Mouse (Mus musculus) regulatory T cell (primary cell): ENCODE measurements at regions not wholly inside any gene's neighbourhood (a gene's known extent, or its start where the extent isn't known, plus 50 kb on each side); places are given as distances from the start of the nearest gene placed in this dataset.
"Not testable (repeated sequence)": the region's sequence is repeated elsewhere in the genome, so short reads cannot be mapped to it uniquely, and the experiment has no call there.

Experiments
- in situ Hi-C: fragments of 300-600 bp; cut with MboI, MseI; formaldehyde crosslinking; loops from one replicate; pipeline ENCODE4 v1.15.1; 2025; ENCODE audit warnings: high pct_unique_total_duplicates

DNA sequence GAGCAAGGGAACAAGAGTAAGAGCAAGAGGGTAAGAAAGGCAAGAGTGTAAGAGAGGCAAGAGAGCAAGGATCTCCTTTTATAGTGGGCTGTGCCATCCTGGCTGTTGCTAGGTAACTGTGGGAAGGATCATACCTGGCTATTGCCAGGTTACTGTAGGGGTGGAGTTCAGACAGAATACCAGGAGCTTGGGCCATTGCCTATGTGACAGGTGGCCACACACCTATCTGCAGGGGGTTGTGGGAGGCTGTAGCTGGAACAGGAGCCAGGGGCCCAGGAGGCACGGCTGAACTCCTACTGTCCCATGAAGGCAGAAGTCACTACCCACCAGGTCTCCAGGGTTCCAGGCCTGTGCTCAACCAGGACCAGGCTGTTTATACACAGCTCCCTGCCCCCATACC is 1149.0 kb downstream of the 9330182O14Rik start:
- in situ Hi-C loops: no loop called here

DNA sequence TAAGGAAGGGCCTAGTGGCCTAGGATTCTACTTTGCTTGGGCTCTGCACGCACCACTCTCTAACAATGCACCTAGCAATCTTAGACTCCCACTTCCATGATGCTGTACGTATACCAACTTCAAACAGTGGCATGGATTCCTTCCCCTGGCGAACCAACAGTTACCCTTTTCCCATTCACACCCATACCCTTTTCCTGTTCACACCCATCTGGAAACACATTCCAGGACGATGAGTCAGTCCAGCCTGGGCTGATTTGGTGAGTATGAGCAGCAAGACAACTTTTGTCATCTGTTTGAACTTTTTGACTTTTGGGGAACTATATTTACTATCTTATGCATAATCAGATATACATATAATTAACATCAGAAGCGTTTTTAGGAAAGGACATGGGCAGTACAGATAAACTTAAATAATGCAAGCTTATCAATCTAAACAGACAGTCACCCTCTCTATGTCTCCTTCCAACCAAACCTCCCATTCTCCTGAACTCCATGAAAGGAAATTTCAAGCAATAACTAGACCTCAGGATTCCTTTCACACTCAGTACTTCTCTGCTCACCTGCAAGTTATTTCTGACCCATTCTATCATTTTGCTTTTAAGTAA is 1152.7 kb downstream of the 9330182O14Rik start:
- in situ Hi-C loops: no loop called here

DNA sequence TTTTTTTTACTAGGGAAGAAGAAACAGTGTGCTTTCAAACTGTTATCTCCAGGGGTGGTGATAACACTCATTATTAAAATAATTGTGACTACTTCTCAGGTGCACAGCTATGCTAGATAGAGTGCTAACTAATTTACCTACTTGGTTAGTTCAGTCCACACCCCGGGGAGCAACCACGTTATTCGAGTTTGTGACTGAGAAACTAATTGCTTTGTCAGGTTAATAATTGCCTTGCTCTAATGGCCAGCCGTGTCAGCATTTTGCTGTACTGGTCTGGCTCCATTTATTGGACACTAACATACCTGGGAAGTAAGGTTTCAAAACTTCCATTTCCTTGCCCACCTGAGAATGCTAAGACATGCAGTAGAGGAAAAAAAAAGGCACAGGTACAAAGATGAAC is 1163.3 kb downstream of the 9330182O14Rik start:
- in situ Hi-C loops: no loop called here

DNA sequence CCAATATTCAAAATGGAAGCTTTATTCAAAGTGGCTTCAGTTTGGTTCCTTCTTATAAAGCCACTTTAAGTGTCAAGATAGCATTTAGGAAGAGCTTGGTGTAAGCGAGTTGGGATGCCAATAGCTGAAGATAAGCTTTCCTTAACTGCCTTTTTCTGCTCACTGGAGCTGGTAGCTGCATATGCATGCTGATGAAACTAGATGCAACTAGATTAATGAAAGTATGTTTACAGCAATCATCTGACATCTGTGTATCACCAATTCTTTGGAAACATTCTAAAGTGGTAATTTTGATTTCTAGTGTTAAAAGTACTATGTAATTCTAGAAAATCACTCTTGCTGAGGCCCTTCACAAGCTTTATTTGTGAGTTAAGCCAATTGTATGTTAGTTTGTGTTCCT is 1172.5 kb downstream of the 9330182O14Rik start:
- in situ Hi-C loops: no loop called here

DNA sequence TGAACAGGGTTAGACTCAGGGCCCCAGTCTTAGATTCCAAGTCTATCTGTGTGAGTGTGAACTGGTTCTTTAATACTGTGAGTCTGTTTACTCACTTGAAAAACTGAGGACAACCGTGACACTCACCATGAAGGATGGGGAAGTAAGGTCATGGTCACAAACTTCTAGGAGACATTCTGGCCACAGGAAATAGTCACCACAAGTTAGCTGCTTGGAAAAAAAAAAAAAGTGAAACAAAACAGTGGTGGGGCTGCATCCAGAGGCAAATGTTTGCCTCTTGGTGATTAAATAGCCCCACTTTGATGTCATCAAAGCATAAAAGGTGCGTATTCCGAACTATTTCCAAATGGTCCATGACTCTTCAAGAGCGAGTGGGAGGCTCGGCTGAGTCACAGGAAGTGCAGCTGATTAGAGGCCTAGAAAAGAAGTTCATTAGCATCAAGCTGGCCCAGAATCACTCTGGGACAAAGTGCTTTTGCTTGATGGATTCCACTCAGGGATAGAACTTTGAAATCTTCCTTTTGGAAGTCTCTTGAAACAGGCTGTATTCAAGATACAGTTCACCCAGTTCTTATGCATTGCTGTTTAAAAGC is 1177.7 kb downstream of the 9330182O14Rik start:
- in situ Hi-C loops: no loop called here

DNA sequence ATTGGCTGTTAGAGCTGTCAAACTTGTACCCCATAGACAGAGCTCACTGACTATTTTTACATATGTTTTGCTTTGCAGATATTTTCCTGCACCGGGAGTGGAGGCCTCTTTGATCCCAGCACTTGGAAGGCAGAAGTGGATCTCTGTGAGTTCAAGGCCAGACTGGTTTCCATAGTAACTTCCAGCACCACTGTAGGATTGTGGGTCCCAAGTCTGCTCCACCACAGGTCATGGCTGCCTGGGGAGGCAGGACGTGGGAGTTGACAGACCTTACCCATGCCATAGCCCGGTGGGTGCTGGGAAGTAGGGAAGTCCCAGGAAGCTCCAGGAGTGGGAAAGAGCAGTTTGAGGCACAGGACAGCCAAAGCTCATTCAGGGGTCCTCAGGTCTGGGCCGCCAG is 1180.8 kb downstream of the 9330182O14Rik start:
- in situ Hi-C loops: no loop called here

DNA sequence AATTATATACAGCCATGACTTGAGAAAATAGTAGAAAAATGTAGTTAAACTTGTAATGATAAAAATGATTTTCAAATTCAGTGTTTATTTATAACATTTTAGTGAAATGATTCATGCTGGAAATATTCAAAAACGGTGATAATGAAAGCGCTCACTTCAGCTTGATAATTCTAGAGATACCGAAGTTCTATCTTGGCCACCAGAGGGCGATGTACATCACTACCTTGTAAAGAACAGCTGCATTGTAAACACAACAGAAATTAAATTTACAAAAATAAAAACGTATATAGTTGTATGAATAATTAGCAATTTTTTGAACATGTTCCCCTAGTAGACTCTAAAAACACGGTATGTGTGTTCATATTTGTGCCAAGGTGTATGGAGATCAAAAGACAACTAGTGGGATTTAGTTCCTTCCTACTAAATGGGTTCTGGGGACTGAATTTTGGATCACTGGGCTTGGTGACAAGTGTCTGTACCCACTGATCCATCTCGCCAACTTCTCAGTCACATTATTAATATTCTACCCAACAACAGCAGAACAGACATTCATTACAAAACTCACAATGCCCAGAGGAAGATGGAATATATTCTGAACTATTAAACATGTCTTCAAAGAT is 1191.6 kb downstream of the 9330182O14Rik start:
- in situ Hi-C loops: loop anchor here (5.0 kb wide), 1 partner anchor 332 kb away; no protein-coding TSS in a partner anchor

DNA sequence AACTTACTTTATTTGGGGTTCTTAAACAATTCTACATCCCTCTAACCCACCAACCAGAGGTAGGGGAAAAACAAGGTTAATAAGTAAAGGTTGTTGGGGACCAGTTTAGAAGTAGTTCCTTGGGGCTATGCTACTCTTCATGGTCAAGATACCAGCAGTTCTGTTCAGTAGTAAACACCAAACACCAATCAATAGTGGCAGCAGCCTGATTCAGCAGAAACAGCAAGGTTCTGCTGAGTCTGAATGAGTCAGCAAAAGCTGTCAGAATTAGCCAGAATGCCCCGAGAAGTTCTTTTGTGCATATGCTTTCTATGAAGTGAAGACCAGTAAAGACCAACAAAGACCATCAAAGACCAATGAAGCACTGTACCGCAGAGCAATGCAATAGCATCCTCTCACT is 1195.1 kb downstream of the 9330182O14Rik start:
- in situ Hi-C loops: loop anchor here (5.0 kb wide), 1 partner anchor 328 kb away; no protein-coding TSS in a partner anchor

DNA sequence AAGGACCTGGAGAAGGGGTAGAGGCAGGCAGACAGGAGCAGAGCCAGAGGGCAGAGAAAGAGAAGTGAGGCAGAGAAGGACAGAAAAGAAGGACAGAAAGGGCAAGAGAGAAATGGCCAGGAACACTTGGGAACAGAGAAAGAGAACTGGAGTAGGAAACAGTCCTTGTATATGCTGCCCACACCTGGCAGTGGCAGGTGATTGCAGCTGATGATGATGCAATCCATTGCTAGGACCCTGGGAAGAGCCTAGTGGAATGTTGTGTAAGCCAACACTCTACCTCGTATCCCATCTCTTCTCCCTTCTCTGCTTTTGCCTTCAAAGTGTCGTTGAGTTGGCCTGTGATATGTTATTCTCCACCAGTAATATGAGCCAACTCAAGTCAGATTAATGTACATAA is 1195.9 kb downstream of the 9330182O14Rik start:
- in situ Hi-C loops: no loop called here

DNA sequence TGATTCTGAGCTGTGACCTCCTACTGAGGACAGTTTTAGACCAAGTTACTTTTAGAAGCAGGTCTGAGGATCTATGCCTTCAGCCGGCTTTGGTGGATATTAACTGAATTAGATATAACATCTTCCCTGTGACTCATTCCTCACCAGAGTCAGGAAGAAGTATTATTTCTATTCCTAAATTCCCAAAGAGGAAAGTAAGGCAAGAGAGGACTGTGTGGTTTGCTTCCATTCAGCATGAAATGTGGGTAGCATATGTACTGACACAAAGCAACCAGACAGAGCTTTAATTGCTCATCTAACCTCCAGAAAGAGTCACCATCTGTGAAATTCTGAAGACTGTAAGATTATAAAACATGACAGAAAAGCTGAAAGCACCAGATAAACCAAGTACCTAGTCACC is 1198.3 kb downstream of the 9330182O14Rik start:
- in situ Hi-C loops: no loop called here

DNA sequence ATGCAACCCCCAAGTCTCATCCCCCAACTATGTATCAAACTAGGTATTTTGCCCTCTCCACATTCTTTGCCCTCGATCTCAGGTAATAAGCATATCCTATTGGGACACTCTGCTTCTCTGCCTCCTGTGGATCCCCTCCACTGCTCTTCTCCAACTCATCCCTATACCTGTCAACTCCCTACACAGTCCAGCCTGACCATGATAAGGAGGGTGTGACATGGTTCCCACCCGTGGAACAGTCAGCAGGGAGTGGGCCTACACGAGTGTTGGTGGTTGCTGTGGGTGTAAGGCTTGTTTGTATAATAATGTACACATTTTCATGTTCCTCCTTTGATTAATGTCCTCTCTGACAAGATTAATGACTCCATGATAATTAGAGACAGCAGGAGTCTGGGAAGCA is 1199.0 kb downstream of the 9330182O14Rik start:
- in situ Hi-C loops: no loop called here

DNA sequence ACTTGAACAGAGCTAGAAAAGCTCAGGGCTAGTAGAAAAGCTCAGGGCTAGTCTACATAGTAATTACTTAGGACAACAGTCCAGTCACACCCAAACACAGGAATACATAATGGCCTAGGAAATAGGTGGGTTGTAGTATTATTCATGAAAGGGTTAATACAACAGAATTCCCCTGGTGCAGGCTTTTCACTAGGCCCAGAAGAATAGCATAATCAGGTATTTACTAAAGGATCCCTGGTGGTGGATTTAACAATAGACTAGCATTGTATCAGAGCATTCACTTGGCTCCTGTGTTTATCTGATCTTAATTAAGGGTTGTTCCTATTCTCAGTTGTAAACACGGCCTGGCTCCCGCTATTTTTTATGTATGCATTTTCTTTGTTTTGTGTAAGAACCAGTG is 1206.5 kb downstream of the 9330182O14Rik start:
- in situ Hi-C loops: not testable (repeated sequence)

DNA sequence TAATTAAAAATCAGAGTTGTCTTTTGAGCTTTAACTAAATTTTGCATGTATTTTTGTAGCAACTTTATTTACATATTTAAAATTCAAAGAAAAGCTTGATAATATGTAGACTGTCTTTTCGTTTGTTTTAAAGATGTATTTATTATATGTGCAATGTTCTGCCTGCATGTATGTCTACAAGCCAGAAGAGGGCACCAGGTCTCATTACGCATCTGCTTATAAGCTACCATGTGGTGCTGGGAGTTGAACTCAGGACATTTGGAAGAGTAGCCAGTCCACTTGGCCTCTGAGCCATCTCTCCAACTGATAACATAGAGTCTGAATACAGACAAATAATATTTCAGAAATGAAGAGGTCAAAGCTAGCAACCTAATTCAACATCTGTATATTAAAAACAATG is 1211.4 kb downstream of the 9330182O14Rik start:
- in situ Hi-C loops: no loop called here

DNA sequence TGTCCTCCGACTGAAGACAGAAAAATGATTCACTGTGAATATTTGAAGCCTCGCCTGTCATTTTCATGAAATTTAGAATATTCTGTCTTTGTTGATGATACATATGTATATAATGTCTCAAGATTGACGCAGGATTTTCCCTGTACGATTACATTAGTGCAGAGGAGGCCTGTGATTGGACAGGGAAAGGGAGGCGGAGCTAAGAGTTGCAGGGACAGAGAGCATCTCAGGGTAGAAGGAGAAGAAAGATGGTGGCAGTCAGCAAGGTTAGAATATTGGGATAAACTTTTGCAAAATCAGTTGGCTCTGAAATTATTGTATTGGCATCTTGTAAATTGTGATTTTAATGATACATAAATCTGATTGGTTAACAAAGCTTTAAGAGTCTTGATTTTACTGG is 1213.1 kb downstream of the 9330182O14Rik start:
- in situ Hi-C loops: no loop called here

DNA sequence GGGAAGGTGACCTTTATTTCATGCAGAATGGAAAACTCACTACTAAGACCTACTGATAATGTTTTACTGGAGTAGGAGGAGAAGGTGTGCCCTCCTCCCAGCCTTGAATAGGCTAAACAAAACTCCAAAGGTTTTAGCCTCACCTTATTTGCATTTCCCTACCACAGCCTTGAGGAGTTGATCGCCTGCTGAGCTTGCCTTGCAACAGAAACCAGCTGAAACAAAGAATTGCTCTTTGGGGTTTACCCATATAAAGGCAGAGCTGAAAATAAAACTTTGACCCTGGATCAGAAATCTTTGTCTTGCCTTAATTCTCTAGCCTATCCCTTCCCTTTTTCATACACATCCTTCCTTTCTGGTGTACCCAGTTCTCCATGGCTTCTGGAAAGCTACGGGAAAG is 1218.0 kb downstream of the 9330182O14Rik start:
- in situ Hi-C loops: no loop called here

DNA sequence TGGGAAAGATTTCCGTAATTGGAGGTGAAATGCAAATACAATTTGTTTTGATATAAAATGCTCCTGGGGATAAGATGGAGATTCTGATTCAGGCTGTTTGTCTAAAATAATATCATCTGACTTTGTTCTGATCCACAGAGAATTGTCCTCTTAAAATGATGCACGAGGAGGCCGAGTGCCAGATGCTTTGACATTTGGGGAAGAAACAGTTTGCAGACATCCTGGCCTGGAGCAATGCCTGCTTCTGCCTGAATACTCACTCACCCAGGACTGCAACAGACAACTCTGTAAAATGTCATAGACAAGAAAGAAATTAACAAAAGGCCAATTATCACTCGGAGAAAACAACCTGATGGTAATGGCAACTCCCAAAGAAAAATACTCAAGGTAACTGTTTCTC is 1225.1 kb downstream of the 9330182O14Rik start:
- in situ Hi-C loops: no loop called here

DNA sequence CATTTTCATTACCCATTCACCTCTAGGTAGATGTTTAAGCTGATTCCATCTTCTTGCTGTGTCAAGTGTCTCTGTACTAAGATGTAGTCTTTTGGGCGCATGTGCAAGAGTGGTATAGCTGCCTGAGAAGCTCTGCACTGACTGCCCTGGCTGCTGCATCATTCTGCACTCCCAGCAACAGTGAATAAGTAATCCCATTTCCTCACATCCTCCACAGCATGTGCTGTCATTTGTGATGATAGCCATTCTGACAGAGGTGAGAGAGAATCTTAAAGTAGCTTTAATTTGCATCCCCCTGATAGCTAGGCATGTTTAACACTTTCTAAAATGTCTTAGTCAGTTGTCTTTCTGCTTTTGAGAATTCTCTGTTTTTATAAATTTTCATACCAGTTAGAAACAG is 1240.5 kb downstream of the 9330182O14Rik start:
- in situ Hi-C loops: no loop called here

DNA sequence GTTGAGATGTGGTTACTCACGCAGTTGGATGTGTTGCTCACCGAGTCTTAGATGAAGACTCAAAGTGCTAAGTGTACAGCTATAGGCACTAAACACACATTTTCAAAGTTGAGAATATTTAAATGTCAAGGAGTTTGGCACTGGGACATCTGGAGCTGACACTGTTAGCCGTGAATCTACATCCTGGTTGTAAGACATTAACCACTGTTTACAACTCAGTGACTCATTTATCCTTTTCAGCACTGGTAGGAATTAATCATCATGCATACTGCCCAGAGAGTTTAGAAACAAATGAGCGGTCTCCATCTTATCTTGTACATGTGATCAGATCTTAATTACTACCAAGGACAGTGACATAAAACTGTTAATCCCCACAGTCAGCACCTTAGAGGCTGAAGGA is 1241.7 kb downstream of the 9330182O14Rik start:
- in situ Hi-C loops: no loop called here

DNA sequence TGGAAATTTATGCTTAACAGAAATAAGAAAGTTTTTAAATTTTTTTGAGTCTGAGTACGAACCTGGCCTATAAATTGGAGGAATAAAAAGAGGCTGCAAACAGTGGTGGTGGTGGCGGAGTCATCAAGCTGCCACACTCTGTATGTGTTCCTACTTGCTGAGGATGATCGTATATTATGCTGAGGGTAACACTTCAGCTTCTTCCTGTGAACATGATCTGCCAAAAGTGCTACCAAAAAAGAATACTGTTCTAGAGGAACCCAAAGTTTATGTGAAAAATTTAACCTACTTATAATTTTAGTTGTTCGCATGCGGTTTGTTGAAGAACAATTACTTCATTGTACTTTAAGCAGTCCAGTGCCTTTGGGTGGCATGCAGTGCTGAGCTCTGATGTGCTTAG is 1245.5 kb downstream of the 9330182O14Rik start:
- in situ Hi-C loops: no loop called here

DNA sequence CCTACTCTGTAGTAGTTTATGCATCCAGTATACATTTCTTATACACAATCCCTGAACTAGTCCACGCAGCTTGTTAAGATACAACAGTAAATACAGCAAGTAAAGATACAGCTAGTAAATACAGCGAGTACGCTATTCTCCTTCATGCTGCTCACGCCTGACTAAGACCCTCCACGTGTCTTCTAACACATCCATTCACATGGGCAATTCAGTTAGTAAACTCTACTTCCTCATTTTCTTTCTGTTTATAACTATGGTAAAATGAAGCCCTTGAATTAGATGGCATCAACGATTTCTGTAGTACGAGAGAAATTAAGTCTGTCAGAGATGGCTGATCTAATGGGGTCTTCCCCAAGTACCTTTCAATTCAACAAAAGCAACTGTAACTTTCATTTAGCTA is 1246.3 kb downstream of the 9330182O14Rik start:
- in situ Hi-C loops: no loop called here

DNA sequence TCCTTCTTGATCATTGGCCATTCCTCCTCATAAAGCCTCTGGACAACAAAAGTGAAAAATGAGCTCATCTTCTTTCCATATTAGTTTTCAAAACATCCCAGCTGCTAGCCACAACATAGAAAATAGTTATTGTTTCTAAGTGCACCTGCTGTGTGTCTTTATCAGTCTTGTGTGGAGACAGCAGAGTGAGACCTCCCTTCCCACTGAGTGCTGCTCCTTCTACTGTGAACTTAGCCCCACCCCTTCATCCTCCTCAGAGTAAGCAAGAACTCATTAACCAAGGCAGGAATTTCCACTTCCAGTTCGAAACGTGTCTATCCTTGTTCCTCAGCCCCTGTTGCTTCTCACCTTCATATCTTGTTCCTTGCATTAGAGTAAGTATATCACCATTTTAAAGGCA is 1256.5 kb downstream of the 9330182O14Rik start:
- in situ Hi-C loops: no loop called here
